Mouse (Mus musculus): Measurements from ENCODE around the gene Grm3.

GRCm38 (mm10) chr5:9724287-9724955 is 549 bp downstream of the Grm3 start:
- no peak for TF ChIP-seq CTCF (IDR thresholded peaks at IDR 0.05)
- no peak for TF ChIP-seq EP300 (IDR thresholded peaks at IDR 0.05)
